Mouse (Mus musculus) urinary bladder, adult 2 months (tissue): ENCODE measurements around the gene Syt14. TPM values are rescaled to one million over a fixed set of nuclear protein-coding genes. Genes with fewer than 3 reads are reported as not detected.

ENCODE experiments used
- DNase-seq: peaks from one replicate; pipeline ENCODE4 v3.0.0; 2022; ENCODE audit warnings: low spot score
- polyA plus RNA-seq: library from polyadenylated mRNA; depleted of rRNA; stranded (reverse); fragments of >200 nt; gene quantifications from 2 replicates; pipeline ENCODE4 v1.2.3, GENCODE M21; 2012

Gene Syt14
- polyA plus RNA-seq, 1 experiment: 1.2 TPM

DNA sequence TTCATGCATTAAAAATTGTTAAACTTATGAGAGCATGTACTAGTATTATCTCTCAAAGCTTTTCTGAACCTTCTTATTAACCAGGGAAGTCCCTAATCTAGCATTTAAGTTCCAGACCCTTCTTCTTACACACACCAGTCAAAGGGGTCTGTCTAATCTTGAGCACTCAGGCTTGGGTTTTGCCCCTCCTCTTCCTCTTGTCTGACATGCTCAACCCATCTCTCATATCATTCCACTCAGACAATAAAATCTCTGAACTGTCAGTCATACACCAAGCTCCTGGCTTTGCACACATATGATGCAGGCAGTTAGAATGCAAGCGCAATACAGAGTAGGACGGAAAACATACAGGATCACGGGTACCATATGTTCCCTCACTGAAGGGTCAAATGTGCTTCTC, 48.4 kb downstream of the Syt14 start:
- no peak for DNase-seq

DNA sequence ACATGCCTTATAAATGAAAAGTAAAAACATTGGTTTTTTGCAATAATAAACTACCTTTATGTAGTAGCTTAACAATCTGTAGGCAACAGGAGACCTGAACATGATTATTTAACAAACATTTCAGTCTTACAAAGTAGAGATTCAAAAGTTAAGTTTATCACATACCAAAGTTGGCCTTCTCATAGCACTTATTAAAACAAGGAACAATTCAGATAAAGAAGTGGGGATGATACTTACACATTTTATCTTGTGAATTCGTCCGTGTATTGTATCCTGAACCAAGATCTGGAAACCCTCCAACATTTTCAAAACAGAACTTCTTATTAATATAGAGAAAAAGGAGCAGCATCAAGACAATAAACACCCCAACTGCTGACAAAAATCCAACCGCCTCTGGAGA, 49.1 kb downstream of the Syt14 start:
- no peak for DNase-seq

DNA sequence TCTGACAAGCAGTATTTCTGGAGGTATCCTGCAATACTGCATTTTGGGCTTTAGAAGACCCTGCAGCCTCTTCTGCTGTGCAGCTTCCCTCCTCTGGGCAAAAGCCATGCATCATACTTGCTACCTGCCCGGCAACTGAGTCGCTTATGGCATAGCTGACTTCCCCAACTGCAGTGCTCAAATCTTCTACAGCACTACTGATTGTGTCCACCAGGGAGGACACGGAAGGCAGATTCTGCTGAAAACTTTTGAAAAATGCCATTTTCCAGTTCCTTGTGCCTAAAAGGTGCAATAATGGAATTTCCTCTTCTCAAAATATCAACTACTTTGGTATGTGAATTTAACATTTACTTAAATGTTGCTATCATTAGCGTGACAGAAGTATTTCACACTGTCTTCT, 51.2 kb downstream of the Syt14 start:
- DNase-seq: no peak

DNA sequence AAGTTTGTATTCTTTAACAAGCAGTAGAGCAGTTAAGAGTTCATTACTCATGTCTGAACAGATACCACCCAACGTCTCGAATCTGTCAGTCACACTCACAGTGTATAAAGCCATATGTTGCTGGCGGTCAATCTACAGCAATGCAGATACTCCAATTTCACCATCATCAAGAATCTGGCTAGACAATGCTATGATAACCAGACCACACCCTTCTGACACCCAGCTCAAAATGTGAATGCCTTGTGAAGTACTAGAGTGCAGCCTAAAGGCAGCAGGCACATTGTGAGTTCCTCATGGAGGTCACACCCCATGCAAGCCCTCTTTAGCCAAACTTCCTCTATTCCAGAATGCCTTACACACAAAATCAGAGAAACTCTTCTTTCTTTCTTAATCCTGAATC, 53.9 kb downstream of the Syt14 start:
- DNase-seq: no peak

DNA sequence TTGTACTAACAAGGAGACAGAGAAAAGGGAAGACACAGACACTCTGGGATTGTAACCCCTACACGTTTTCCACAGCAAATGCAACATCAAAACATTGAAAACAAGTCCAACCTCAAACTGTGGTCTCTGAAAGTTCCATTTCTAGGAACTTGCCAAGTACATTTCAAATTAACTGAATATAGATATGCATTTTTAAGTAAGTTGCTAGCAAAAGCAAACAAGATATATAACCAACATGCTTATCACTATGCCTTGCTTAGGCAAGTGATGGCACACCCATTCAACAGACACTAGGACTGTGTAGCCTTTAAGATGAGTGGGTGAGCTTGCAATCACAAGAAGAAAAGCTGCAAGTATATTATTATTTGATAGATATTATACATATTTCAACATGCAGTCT, 54.5 kb downstream of the Syt14 start:
- DNase-seq: no peak

DNA sequence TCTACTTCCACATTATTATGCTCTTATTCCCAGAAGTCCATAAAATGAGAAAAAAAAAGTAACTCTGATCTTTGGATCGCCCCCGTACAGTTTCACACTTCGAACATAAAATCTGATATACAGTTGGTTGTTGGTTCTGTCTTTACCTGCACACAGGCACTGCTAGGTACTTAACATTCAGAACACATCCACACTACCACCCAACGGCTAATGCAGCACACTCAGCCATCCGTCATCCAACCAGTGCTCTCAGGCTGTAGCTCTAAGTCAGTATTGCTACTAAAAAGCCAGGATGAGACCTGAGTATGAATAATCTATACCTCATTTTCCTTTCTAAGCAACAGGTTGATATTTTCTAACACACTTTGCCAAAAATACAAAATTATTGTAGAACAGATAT, 73.3 kb downstream of the Syt14 start:
- DNase-seq: no peak

DNA sequence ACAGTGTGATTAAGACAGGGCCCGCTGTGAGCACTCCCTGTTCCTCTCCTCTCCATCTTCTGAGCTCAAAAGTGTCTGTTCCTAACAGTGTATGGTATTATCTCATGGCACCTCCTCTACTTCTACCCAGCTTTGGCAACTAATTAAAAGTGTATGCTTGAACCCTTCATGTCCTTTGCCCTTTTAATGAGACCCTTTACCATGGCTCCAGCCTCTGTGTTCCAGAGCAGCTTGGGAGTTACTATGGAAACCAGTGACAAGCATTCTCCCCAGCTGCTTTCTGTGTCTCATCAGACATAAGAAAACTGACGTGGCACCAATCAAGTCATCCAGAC, 87.8 kb downstream of the Syt14 start:
- no peak for DNase-seq

DNA sequence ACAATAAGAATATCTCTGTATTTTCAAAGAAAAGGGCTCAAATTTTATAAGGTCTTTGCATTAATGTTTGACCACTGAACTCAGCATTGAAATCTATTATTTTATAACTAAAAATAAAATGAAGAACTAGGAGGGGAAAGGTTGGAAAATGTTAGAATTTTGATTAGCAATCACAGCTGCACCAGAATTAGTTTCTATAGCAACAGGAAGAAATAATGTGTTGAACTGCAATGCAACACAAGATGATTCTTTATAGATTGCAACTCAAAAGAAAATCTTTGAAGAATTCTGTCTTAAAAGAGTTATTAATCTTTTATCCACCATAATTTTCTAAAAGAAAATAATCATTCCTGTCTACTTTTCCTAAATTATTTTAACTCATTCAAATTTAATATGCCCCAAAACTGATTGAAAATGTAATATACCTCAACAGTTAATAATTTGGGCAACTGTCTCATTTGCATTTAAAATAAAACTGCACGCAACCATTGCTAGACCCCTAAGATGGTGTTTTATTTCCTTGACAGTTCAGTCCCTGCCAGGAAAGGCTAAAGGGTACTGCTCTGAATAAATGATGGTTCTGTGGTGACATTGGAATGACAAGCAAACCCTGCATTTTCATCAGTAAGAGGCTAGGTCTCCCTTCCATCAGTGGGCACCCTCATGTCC, 88.3 kb downstream of the Syt14 start:
- no peak for DNase-seq

DNA sequence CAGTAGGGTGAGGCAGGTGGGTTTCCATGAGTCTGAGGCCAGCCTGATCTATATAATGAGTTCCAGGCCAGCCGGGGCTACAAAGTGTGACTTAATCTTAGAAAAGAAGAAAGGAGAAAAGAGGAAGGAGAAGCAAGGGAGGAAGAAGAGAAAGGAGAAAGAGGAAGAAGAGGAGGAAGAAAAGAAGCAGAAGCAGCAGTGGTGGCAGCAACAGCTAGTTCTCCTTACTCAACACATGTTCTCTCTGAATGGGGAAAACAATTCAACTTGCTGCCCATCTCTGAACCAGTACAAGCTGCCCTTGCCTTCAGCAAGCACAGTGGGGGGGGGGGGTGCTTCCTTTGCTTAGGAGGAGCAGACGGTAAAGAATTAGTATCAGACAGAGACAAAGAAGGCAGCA, 96.5 kb downstream of the Syt14 start:
- no peak for DNase-seq

DNA sequence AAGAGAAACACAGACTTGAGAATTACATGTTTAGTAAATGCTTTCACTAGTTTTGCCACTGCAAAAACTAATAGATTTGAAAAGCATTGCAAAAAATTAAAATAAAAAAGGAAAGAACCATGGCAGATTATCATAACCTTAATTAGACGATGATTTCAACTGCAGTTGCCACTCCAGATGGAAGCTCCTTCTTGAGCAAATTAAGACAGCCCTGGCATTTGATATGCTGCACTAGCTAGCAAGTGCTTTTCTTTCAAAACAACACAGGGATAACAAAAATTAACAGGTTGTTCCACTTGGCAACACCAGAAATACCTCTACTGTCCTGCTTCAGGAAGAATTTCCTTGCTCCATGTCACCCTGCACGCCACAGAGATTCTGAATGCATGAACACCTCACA, 97.6 kb downstream of the Syt14 start:
- DNase-seq: no peak

DNA sequence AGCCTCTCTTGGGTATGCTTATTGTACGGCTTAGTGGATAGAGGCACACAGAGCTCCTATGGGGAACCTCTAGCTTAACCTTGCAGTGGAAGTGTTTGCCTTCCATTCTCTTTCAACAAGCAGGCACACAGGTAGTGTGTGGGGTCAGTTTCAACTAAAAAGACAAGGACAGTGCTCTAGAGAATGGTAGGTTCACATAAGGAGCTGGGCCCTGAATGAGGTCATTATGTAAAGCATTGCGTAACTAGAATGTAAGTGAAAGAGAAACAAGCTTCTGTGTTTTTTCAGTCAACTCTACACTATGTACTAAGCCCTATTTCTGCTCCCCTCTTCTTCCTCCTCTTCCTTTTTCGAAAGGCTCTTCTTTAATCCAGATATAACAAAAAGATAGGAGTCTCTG, 103.8 kb downstream of the Syt14 start:
- no peak for DNase-seq

DNA sequence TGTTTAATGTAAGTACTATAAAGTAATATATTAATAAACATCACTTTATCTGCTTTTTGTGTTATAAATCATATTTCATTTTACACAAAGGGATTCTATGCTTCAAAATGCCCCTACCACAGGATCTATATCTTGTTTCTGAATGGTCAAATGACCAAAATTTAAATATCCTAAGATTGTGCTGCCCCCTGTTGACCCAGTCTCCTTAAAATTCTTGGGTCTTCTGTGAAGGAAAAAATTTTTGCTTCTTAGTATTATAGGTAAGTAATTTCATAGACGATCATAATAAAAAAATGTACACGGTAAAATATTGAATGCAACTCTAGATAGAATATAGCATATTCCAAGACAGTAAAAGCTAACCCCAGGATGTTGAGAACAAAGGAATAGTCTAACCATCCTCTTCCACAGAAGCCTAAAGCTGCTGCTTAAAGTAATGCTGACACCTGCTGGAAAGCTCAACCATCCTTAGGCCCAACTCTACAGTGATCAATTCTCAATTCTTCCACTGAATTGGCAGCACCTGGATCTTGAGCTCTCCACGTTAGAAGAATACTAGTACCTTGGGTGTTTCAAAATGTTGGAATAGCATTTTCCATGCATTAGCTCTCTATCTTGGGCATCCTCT, 123.4 kb downstream of the Syt14 start:
- no peak for DNase-seq

DNA sequence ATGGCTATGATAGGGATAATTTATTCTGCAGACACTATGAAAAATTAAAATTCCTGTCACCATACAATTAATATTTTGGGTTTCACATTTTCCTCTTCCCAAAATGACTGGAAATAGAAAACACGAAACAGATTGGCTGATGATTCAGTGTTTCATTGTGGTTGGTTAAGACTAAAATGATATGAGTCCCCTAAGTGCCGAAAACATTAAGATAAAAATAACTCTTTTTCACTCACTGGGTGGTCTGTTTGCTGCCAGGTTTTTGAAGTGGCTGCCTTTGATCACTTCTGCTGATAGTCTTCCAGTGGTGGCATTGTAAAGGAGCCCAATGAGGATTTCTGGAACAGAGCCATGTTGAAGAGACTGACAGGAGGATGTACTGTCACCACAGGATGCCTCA, 134.1 kb downstream of the Syt14 start:
- DNase-seq: no peak

DNA sequence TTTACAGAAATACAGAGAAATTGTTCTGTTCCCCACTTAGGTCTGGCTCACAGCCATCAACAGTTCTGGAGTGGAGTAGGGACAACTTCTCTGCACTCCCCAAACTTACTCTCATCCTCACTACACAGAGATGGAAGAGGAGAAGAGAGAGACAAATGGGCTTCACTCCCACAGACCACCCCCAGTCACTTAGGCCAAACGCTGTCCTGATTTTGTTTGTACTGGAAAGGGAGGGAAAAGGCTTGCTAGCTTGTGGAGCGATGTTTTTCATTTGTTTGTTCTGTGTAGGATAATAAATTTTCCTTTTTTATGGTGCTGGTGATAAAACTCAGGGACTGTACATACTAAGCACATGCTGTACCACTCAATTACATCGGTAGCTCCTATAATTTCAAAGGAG, 134.7 kb downstream of the Syt14 start:
- DNase-seq: no peak

DNA sequence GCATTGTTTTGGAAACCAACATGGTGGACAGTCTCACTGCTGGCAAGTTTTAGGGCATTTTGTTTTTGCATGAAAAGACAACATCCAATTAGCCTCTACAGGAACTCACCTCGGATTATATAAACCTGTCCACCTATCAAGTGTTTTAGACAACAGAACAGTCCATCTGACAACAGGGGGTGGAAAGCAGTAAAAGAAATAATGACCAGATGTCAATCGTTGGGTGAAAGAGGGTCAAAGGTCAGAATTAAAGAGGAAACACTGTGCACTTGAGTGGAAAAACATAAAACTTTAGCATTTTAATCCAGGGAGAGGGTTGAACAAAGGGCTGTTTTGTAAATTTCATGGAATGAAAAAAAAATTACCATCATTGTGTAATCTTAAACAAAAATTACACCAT, 136.8 kb downstream of the Syt14 start:
- no peak for DNase-seq

DNA sequence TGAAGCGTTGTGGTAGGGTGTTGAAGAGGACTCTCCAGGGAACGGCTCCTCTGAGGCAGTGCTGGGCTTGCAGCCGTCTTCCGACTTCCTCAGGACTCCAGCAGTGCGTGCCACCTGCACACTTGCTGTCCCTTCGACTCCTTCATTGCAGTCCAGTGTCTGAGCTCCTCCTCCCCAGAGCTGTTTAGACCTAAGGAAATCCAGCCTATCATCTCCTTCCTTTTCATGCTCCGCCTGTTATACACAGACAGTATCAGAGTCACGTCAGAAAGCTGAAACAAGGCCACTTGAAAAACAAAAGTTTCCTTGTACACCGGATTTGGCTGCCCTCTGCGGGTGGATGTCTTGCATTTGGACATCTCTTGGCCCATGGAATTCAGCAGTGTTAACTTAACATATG, 138.4 kb downstream of the Syt14 start:
- DNase-seq: no peak

DNA sequence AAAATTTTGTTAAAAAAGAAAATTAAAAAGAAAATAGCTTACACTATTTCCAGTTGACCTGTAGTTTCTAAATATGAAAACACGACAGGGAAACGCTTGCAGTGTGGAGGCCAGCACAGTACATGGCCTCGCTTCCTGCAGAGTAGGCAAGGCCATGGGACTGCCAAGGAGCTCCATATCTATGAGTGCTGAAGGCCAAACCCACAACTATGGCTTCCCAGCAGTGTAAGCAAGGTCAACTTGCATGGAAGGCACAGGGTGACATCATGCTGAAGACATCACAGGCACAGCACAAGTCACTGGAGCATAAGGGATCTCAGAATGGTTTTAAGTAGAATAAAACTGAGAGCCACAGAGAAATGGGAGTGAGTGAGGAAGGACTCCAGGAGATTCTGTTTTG, 139.5 kb downstream of the Syt14 start:
- no peak for DNase-seq

DNA sequence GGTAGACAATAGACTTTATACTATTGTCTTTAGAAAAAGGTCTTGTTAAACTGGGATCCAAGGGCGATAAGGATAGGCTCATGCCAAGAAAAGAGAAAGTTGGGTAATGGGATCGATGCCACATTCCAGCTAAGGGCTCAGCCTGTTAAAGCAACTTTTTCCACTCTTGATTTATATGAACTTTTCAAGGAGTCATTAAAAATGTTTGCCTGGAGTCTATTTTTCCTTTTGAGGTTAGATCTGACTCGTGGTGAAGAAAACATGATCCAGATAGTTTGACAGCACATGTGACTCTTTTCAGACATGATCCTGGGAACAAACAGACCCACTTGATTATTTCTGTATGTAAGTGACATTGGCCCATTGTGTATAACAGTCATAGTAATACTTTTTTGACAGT, 144.9 kb downstream of the Syt14 start:
- DNase-seq: no peak

DNA sequence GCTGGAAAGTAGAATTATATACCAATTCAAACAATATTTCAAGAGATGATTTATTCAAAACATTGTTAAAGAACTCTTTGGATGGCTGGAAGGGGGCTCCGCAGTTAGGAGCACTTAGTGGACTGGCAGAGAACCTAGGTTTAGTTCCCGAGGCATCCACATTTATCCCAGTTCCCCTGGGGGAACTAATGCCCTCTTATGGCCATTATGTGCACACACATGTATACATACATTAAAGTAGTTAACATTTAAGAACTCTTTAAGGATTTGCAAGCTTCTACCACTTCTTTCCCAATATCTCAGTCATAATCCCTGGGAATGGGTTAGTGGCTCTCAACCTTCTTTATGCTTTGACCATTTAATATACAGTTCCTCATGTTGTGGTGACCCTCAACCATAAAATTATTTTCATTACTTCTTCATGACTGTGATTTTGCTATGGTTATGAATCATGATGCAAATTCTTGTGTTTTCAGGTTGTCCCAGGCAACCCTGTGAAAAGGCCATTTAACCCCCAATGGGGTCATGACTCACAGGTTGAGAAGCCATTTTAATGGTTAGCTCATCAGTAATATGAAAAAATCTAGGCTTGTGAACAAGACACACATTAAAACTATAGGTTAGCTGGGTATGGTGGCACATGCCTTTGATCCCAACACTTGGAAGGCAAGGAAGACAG, 152.8 kb downstream of the Syt14 start:
- DNase-seq: no peak

DNA sequence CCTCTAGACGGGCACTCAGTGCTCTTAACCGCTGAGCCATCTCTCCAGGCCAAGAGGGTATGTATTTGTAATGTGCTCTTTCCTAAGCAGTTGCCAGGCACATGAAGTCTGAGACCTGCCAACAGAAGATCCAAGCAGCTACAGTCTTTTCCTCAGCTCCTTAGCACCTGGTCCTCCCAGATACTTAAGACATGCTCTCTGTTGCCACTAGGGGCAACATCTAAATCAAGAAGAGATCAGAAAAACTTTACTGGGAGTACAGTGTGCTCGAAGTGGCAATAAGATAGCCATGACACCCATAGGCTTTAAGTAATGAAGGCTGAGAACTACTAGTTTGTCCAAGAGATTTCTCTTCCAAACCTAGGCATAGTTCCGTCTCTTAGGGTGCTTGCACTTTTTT, 155.4 kb downstream of the Syt14 start:
- DNase-seq: no peak

DNA sequence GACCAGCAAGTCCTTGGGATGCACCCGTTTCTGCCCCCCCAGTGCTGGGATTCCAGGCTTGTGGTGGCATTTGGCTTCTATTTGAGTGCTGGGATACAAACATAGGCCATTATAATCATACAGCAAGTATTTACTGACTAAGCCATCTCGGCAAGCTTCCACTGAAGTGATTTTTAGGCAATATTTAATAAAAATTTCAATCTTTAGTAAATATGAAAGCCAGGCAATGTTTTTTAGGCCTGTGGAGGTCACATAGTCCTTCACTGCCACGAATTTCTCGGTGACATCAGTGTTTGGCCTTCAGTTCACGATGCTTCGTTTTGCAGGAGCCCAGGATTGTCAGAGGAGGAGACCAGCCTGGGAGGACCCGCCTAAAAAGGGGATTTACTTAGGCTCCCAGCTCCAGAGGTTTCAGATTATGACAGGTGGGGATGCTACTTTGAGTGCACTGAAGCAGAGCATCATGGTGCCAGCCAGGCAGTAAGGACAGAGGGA, 156.4 kb downstream of the Syt14 start:
- DNase-seq: no peak

DNA sequence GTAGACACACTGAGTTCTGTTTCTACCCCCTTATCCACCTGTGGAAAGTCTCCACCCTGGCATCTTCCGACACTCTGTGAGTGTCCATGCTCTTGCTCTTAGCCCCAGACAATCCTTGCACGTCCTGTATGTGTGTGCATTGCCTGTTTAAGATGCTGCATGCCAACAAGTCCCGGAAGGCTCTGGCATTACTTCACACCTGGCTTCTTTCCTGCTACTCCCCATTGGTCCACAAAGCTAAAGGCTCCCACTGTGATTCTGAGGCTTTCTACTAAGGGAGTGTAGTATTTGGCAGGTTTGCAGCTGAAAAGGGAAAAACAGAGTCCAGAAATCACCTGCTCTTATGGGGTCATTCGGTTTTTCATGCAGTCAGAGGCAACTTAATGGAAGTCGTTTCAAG, 162.7 kb downstream of the Syt14 start:
- no peak for DNase-seq

DNA sequence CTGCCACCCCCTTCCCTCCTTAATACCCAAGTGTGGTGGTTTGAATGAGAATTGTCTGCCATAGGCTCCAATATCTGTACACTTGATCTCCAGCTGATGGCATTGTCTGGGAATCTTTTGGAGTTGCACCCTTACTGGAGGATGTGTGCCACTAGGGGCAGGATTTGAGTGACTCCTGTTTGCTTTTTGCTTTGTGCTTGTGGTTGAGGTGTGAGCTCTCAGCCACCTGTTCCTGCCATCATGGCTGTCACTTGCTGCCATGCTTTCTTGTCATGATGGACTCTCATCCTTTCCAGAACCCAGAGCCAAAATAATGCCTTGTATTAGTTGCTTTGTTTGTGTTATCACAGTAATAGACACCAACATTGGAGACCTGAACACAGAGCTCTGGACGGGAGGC, 165.8 kb downstream of the Syt14 start:
- no peak for DNase-seq

DNA sequence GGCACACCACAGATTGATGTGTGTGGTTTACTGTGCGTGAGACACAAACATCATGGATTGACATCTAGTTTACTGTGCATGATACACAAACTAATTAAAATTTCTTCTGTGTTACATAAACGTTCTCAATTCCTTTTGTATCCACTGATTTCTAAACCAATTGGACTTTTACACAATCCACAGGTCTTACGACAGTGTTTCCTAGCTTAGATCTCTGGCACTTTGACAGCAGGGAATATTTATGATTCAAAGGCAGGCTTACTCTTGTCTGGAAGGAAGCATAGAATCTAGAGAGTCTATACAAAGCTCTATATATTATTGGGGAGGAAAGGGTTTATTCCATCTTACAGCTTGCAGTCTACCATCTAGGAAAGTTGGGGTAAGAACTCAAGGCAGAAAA, 171.1 kb downstream of the Syt14 start:
- no peak for DNase-seq
